Mouse (Mus musculus): ENCODE data around the gene Zmynd11. TPM values are rescaled to one million over a fixed set of nuclear protein-coding genes. Genes with fewer than 3 reads are reported as not detected.

Gene Zmynd11
- polyA plus RNA-seq, 1 experiment: 288 TPM

DNA sequence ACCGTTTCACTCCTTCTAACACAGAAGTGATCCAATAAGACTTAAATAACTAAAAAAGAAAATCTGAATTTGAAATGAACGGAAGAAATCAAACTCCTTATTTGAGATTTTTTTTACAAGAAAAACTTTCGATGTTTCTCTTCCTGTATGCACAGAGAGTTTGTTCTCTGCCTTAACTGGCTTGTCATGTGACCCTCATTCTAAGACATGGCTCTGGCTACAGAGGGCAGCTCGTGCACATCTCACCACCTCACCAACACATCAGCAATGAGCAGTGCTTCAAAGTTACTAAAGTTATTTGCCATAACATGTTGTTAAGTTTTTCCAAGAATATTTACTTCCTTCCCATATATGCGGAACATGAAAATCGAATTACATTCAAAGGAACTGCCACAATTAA is 70.5 kb downstream of the Zmynd11 start:
- TF ChIP-seq CTCF (IDR thresholded peaks at IDR 0.05; ENCODE audit: borderline replicate concordance, insufficient read depth, low read depth, low read length) (no peak), POLR2A (IDR thresholded peaks at IDR 0.05; ENCODE audit: borderline replicate concordance, insufficient read depth, low read length) (no peak)
- WGBS: 92% methylated on average over 6 of the region's 6 CpGs
- Histone ChIP-seq H3K4me3 (replicated peaks; ENCODE audit: insufficient read depth, low read depth, low read length) (no peak overlapping the region), H3K27ac (ENCODE audit: insufficient read depth, low read length) (no peak overlapping the region), H3K4me1 (ENCODE audit: control insufficient read depth, insufficient read depth, low read length) (no peaks in the 10 kb centered on the region), H3K27me3 (ENCODE audit: control insufficient read depth, insufficient read depth, low read length) (no peaks in the 10 kb centered on the region)
- DNase-seq: no peak

DNA sequence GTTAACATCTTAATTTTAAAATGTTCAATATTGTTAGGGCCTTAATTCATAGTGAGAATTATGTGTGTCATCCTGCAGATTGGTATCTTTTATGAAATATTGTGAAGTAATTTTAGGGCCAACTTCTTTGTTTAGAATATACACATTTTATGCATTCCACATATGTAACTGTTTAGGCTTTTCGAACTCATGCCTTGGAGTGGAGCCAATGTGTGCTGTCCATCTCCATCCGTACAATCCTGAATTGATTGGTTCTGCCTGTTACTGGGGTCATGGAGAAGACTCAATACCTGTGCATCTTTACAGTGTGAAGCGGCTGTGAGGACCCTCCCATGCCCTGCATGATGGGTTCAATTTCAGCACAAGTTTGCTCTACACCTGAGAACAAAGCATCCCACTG is 72.3 kb downstream of the Zmynd11 start:
- H3K4me1 ChIP-seq (ENCODE audit: control insufficient read depth, insufficient read depth, low read length): no peaks in the 10 kb centered on the region
- WGBS: 70% methylated on average over 3 of the region's 3 CpGs
- no peak for DNase-seq
- no peak overlapping the region for H3K27ac ChIP-seq (ENCODE audit: insufficient read depth, low read length)
- H3K4me3 ChIP-seq (replicated peaks; ENCODE audit: insufficient read depth, low read depth, low read length): no peak overlapping the region
- H3K27me3 ChIP-seq (ENCODE audit: control insufficient read depth, insufficient read depth, low read length): no peaks in the 10 kb centered on the region
- TF ChIP-seq CTCF (IDR thresholded peaks at IDR 0.05; ENCODE audit: borderline replicate concordance, insufficient read depth, low read depth, low read length): no peak
- TF ChIP-seq POLR2A (IDR thresholded peaks at IDR 0.05; ENCODE audit: borderline replicate concordance, insufficient read depth, low read length): no peak

DNA sequence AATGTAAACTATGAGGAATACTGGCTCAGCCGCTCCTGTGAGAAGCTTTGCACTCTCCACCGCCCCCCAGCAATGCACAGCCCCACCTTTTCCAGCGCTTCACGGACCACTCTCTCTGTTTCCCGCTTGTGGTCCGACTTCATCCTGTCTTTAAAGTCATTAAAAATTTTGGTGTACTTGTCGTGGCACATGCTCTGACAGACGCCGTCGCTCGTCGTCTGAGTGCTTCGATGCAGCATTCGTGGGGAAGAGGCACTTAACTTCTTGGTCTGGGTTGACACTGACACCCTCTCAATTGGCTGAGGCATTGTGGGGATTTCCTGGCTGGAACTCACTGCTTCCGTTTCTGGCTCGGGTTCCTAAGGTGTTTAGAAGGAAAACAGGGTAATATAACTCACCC is 75.8 kb downstream of the Zmynd11 start:
- Histone ChIP-seq H3K27ac (ENCODE audit: insufficient read depth, low read length) (no peak overlapping the region), H3K4me3 (replicated peaks; ENCODE audit: insufficient read depth, low read depth, low read length) (no peak overlapping the region), H3K4me1 (ENCODE audit: control insufficient read depth, insufficient read depth, low read length) (peaks cover 11% of the 10 kb centered on the region), H3K27me3 (ENCODE audit: control insufficient read depth, insufficient read depth, low read length) (no peaks in the 10 kb centered on the region)
- TF ChIP-seq CTCF (IDR thresholded peaks at IDR 0.05; ENCODE audit: borderline replicate concordance, insufficient read depth, low read depth, low read length) (no peak), POLR2A (IDR thresholded peaks at IDR 0.05; ENCODE audit: borderline replicate concordance, insufficient read depth, low read length) (no peak)
- 88% methylated on average over 16 of the region's 16 CpGs for WGBS
- DNase-seq: no peak

DNA sequence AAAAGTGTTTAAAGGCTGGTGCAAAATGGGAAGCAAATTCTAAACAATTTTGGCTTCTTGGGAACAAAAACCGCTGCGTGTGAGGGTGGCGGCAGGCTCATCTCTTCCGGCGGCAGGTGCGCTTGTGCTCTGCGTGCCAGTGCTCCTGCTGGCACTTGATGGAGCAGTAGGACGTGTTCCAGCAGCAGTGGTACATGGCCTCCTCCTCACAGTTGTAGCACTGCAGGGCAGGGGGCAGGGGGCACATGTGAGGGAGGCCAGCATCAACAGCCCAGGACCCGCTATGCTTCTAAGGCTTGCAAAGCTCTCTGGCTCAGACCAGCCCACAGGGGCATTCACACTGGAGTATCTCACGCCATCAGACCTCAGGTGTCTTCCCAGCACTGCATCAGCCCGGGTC is 78.4 kb downstream of the Zmynd11 start:
- H3K4me3 ChIP-seq (replicated peaks; ENCODE audit: insufficient read depth, low read depth, low read length): no peak overlapping the region
- peak overlapping the region; percentile 29; the same call in 1 of the 2 replicates for H3K27ac ChIP-seq (ENCODE audit: insufficient read depth, low read length)
- no peaks in the 10 kb centered on the region for H3K27me3 ChIP-seq (ENCODE audit: control insufficient read depth, insufficient read depth, low read length)
- peak; percentile 71 to 74 for DNase-seq
- H3K4me1 ChIP-seq (ENCODE audit: control insufficient read depth, insufficient read depth, low read length): peaks cover 15% of the 10 kb centered on the region
- TF ChIP-seq CTCF (IDR thresholded peaks at IDR 0.05; ENCODE audit: borderline replicate concordance, insufficient read depth, low read depth, low read length): no peak
- no peak for TF ChIP-seq POLR2A (IDR thresholded peaks at IDR 0.05; ENCODE audit: borderline replicate concordance, insufficient read depth, low read length)
- WGBS: 14% methylated on average over 11 of the region's 11 CpGs

DNA sequence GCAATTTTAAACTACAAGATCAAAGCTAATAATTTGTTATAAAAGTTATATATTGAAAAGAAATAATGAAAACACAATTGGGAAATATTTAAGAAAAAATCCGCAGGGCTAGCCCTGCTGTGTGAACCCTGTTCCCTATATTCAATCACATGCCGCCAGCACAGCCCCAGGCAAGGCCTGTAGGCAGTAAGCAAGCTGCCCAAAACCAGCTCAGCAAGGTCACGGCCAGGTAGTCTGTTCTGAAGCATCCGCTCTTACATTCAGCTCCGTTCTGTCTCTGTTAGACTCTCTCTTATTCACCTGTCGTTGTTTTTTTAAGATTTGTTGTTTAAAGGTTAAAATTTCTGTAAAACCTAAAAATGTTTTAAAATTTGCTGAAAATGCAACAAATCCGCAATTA is 78.9 kb downstream of the Zmynd11 start:
- H3K27ac ChIP-seq (ENCODE audit: insufficient read depth, low read length): no peak overlapping the region

DNA sequence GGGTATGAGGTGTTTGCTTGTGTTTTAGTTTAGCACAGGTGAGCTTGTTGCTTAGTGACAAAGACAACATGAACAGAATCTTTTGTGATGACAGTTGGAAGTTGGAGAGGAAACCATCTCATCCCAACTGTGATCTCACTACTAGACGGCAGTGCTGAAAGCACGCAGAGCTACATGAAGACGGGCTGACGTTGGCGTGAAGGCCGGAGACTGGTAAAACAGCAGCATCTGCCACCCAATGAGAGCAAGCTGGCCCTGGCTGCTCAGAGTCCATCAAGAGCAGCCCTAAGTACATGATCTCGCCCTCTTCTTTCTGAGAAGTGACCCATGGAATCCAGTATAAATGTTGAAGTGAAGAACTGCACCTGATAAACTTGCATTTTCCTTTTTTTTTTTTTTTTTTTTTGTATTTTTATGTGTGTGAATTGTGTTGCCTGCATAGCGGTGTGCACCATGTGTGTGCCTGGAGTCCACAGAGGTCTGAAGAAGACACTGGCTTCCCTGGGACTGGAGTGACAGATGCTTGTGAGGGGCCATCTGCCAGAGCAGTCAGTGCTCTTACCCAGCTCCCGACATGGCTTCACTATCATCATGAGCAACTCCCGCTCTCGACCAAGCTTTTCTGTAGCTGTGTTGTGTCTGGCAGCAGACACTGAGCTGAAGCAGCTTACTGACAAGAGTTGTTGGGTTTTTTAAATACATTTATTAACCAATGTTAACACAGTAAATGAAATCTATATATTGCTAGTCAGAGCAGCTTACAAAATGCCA is 80.8 kb downstream of the Zmynd11 start:
- WGBS: 29% methylated on average over 11 of the region's 11 CpGs

More for the DNA sequence above, 78.9 kb downstream of the Zmynd11 start:
- TF ChIP-seq CTCF (IDR thresholded peaks at IDR 0.05; ENCODE audit: borderline replicate concordance, insufficient read depth, low read depth, low read length) (no peak), POLR2A (IDR thresholded peaks at IDR 0.05; ENCODE audit: borderline replicate concordance, insufficient read depth, low read length) (no peak)
- Histone ChIP-seq H3K4me1 (ENCODE audit: control insufficient read depth, insufficient read depth, low read length) (peaks cover 15% of the 10 kb centered on the region), H3K27me3 (ENCODE audit: control insufficient read depth, insufficient read depth, low read length) (no peaks in the 10 kb centered on the region), H3K4me3 (replicated peaks; ENCODE audit: insufficient read depth, low read depth, low read length) (no peak overlapping the region)
- 43% methylated on average over 7 of the region's 7 CpGs for WGBS
- peak; percentile 49 to 50 for DNase-seq

DNA sequence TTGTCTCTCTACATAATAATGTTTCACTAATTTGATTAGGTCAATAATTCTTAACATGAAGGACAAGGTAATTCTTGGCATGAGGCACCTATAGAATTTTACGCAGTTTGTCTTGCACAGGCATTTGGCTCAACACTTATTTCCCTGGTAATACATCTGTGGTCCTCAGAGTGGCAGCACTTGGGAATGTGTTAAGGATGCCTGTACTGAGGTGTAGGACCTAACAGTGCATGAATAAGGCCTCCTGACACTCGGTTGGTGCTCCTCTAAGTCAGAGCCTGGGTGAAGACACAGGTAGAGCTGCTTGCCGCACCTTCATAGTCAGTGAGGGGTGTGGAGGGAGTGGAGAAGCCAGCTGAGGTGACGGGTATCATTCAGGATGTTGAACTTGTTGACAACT is 81.8 kb downstream of the Zmynd11 start:
- Histone ChIP-seq H3K4me3 (replicated peaks; ENCODE audit: insufficient read depth, low read depth, low read length) (no peak overlapping the region), H3K27ac (ENCODE audit: insufficient read depth, low read length) (no peak overlapping the region), H3K27me3 (ENCODE audit: control insufficient read depth, insufficient read depth, low read length) (no peaks in the 10 kb centered on the region), H3K4me1 (ENCODE audit: control insufficient read depth, insufficient read depth, low read length) (peaks cover 15% of the 10 kb centered on the region)
- TF ChIP-seq CTCF (IDR thresholded peaks at IDR 0.05; ENCODE audit: borderline replicate concordance, insufficient read depth, low read depth, low read length) (no peak), POLR2A (IDR thresholded peaks at IDR 0.05; ENCODE audit: borderline replicate concordance, insufficient read depth, low read length) (no peak)
- 86% methylated on average over 4 of the region's 4 CpGs for WGBS
- DNase-seq: no peak

More for the DNA sequence above, 80.8 kb downstream of the Zmynd11 start:
- peak; percentile 59 to 78 for DNase-seq
- no peak overlapping the region; the same call in 1 of the 2 replicates for H3K27ac ChIP-seq (ENCODE audit: insufficient read depth, low read length)
- no peak for TF ChIP-seq POLR2A (IDR thresholded peaks at IDR 0.05; ENCODE audit: borderline replicate concordance, insufficient read depth, low read length)
- TF ChIP-seq CTCF (IDR thresholded peaks at IDR 0.05; ENCODE audit: borderline replicate concordance, insufficient read depth, low read depth, low read length): no peak
- no peak overlapping the region for H3K4me3 ChIP-seq (replicated peaks; ENCODE audit: insufficient read depth, low read depth, low read length)
- H3K4me1 ChIP-seq (ENCODE audit: control insufficient read depth, insufficient read depth, low read length): peaks cover 15% of the 10 kb centered on the region
- H3K27me3 ChIP-seq (ENCODE audit: control insufficient read depth, insufficient read depth, low read length): no peaks in the 10 kb centered on the region

DNA sequence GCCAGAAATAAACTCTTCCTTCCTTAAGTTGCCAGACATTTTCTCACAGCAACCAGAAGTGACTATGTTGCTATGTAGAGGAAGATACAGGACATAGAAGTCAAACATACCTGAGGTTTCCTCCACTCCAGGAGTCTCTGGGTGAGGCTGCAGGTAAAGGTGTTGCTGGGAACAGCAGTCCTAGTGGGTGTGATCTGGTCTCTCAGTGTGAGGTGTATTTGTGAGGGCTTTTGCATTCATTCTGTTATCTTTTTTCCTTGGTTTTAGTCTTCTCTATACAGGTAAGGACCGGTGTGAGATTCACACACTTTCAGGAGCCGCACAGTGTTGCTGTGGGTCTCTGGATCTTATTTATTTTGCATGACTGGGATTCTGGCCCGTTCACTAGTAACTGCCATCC is 83.6 kb downstream of the Zmynd11 start:
- Histone ChIP-seq H3K4me1 (ENCODE audit: control insufficient read depth, insufficient read depth, low read length) (peaks cover 9% of the 10 kb centered on the region), H3K4me3 (replicated peaks; ENCODE audit: insufficient read depth, low read depth, low read length) (no peak overlapping the region), H3K27ac (ENCODE audit: insufficient read depth, low read length) (no peak overlapping the region), H3K27me3 (ENCODE audit: control insufficient read depth, insufficient read depth, low read length) (no peaks in the 10 kb centered on the region)
- peak in 1 of 2 experiments; percentile 4 for DNase-seq
- no peak for TF ChIP-seq CTCF (IDR thresholded peaks at IDR 0.05; ENCODE audit: borderline replicate concordance, insufficient read depth, low read depth, low read length)
- no peak for TF ChIP-seq POLR2A (IDR thresholded peaks at IDR 0.05; ENCODE audit: borderline replicate concordance, insufficient read depth, low read length)
- 85% methylated on average over 3 of the region's 3 CpGs for WGBS

Data from cerebellum, adult 2 months (tissue).